7 mouse cellular contexts compared by ENCODE assay signal in the genomic region with DNA sequence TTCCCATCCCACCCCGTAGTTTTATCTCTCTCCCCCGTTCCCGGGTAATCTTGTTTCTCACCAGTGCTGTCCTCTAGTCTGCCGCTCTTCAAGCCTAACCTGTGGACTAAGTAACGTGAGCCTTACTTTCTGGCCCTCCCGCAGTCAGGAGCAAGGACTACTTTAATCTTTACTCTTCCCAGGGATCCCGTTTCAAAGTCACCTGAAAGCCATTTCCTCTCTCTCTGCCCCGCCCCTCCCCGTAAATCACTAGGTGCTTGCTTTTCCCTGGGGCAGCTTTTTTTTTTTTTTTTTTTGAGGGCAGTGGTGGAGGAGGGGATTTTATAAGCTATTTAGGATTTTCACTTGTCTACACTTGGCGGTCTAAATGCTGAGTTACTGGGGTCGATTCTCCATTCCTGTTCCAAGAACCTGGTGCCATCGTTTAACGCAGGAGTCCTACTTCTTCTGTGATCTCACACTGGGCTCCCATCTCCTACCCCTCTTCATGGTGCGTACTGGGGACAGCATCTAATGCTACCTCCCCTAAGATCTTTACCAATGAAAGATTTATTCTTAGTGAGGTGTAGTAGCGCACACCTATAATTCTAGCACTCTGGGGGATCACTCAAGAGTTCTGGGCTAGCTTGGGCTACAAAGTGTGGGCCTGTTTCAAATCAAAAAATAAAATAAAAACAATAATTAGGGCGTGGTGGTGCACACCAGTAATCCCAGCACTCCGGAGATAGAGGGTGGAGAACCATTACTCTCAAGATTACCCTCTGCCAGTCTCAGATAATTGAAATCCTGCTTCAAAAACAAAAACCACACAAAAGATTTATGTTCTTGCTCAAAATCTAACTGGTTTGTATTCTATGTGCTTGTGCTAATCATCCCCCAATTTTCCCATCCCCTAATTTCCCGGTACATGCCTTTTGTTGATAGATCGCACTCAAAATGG. TPM values are rescaled to one million over a fixed set of nuclear protein-coding genes. Genes with fewer than 3 reads are reported as not detected.
A peak's percentile ranks its signal among the peaks of the same experiment; 100 is the strongest.
DNase-seq lines count a peak whose midpoint lies in the region; ATAC-seq and TF ChIP-seq lines count a peak whose summit lies in the region.

No protein-coding gene starts in this region.

- 20% methylated on average over 19 of the region's 19 CpGs for WGBS in heart, postnatal 0 days
- 2% methylated on average over 19 of the region's 19 CpGs for WGBS in limb, embryonic 14.5 days

- peak; percentile 69 for DNase-seq in urinary bladder, postnatal 14 days (ENCODE audit: low spot score)
- no peak for DNase-seq in urinary bladder, postnatal 4 days (ENCODE audit: low spot score in 2 of 2)
- DNase-seq in heart, postnatal 0 days (ENCODE audit: low spot score): no peak
- no peak for DNase-seq in limb, embryonic 14.5 days (ENCODE audit: low spot score)
- no peak for DNase-seq in spleen, postnatal 36 days (ENCODE audit: low spot score in 2 of 2)
- no peak for DNase-seq in left cerebral cortex, postnatal 25 days (ENCODE audit: low spot score in 2 of 2)

- intact Hi-C loops in left cerebral cortex, postnatal 25 days (cut with DNase I): no loop called here

- 0 out of 2 replicates have a peak, but pooled peaks cover 16% of the 10 kb centered on the region for H3K27me3 ChIP-seq in heart, postnatal 0 days (ENCODE audit: control insufficient read depth, insufficient read depth, low read length)
- peaks cover 14% of the 10 kb centered on the region for H3K27me3 ChIP-seq in limb, embryonic 14.5 days (ENCODE audit: control insufficient read depth, insufficient read depth, low read length)

- peak overlapping the region; percentile 94 for H3K4me2 ChIP-seq in heart, postnatal 0 days (ENCODE audit: low read depth, low read length)
- peak overlapping the region; percentile 99 for H3K4me2 ChIP-seq in limb, embryonic 14.5 days (replicated peaks; ENCODE audit: low read depth, low read length, severe bottlenecking)

- no peak for TF ChIP-seq EP300 in heart, postnatal 0 days (IDR thresholded peaks at IDR 0.05; ENCODE audit: low read depth)

- H3K36me3 ChIP-seq in heart, postnatal 0 days (replicated peaks; ENCODE audit: control insufficient read depth, insufficient read depth, low read length): no peaks in the 10 kb centered on the region
- no peaks in the 10 kb centered on the region for H3K36me3 ChIP-seq in limb, embryonic 14.5 days (ENCODE audit: control insufficient read depth, insufficient read depth, low read length)

- no peak overlapping the region for H3K27ac ChIP-seq in heart, postnatal 0 days (ENCODE audit: low read depth)
- no peak overlapping the region for H3K27ac ChIP-seq in limb, embryonic 14.5 days (replicated peaks; ENCODE audit: low read depth, low read length)

- H3K4me1 ChIP-seq in heart, postnatal 0 days (ENCODE audit: control insufficient read depth, insufficient read depth): peaks cover 35% of the 10 kb centered on the region
- H3K4me1 ChIP-seq in limb, embryonic 14.5 days (ENCODE audit: control insufficient read depth, insufficient read depth, low read length): peaks cover 28% of the 10 kb centered on the region

- TF ChIP-seq POLR2A in limb, embryonic 14.5 days (IDR thresholded peaks at IDR 0.05; ENCODE audit: borderline replicate concordance, extremely low read depth, insufficient read depth, insufficient read length): no peak

- no peak for ATAC-seq in heart, postnatal 0 days (ENCODE audit: insufficient read depth, low read depth)
- no peak for ATAC-seq in limb, embryonic 14.5 days (ENCODE audit: low FRiP score, low read depth)
- ATAC-seq in megakaryocyte progenitor cell, adult 5-6 weeks (replicated peaks; ENCODE audit: poor library complexity): no peak

- H3K4me3 ChIP-seq in heart, postnatal 0 days (ENCODE audit: low read depth, low read length): peak overlapping the region; percentile 92
- peak overlapping the region; percentile 79 for H3K4me3 ChIP-seq in limb, embryonic 14.5 days (replicated peaks; ENCODE audit: low read length)

- TF ChIP-seq CTCF in heart, postnatal 0 days (IDR thresholded peaks at IDR 0.05; ENCODE audit: low read depth): no peak

- peak overlapping the region; percentile 81 for H3K9ac ChIP-seq in heart, postnatal 0 days (replicated peaks; ENCODE audit: low read depth, low read length)
- peak overlapping the region; percentile 79; the same call in 1 of the 2 replicates for H3K9ac ChIP-seq in limb, embryonic 14.5 days (ENCODE audit: low read depth, low read length, severe bottlenecking)

- H3K9me3 ChIP-seq in heart, postnatal 0 days (replicated peaks; ENCODE audit: control insufficient read depth, low read length): no peaks in the 10 kb centered on the region
- no peaks in the 10 kb centered on the region for H3K9me3 ChIP-seq in limb, embryonic 14.5 days (ENCODE audit: control insufficient read depth, low read length)

RNA-seq across cellular contexts. Expression of gene Plekhg3, which starts 1.6 kb away (rescaled TPM):
- 17.7 and 21.7 TPM in 2 replicates for total RNA-seq in heart, postnatal 0 days (2014; rRNA removed; ENCODE audit: low replicate concordance)
- 3.7 TPM in 2 replicates for polyA plus RNA-seq in heart, postnatal 0 days (2015; fragmentation: Nextera tagmentation; extraction: Ambion mirVana)
- polyA plus RNA-seq in limb, embryonic 14.5 days (2012; rRNA removed): 22.7 and 23.7 TPM in 2 replicates
- 5.6 and 7.9 TPM in 2 replicates for polyA plus RNA-seq in limb, embryonic 14.5 days (2014; fragmentation: Nextera tagmentation; extraction: Ambion mirVana)
- total RNA-seq in megakaryocyte progenitor cell, adult 5-6 weeks (2015): 11.1 and 13.6 TPM in 2 replicates
- 13.7 and 13.9 TPM in 2 replicates for total RNA-seq in megakaryocyte progenitor cell, adult 5-6 weeks (2017)
- 10 to 100 TPM; 11.4 to 11.9 TPM for total RNA-seq in left cerebral cortex, postnatal 25 days (2021)
